Mouse (Mus musculus) large intestine, adult 2 months (tissue): ENCODE measurements at regions not wholly inside any gene's neighbourhood (a gene's known extent, or its start where the extent isn't known, plus 50 kb on each side); places are given as distances from the start of the nearest gene placed in this dataset.

ENCODE experiments used
- DNase-seq: peaks from one replicate; pipeline ENCODE4 v3.0.0-alpha.2; 2012; ENCODE audit warnings: low read depth, low spot score
- WGBS: fragments of 180-500 bp; shearing (Covaris S2); methylation state at CpG from one replicate; pipeline ENCODE4 v1.1.7; 2018; 5-methylcytosine and 5-hydroxymethylcytosine counted together

- 48% methylated on average over 3 of the region's 3 CpGs for WGBS
- DNase-seq = no peak
Observed at GRCm38 (mm10) chr9:116511450-116511849, 336.3 kb upstream of the Tgfbr2 start.

- no peak for DNase-seq
- WGBS = 80% methylated on average over 5 of the region's 5 CpGs
Observed at GRCm38 (mm10) chr9:116507756-116508155, 332.6 kb upstream of the Tgfbr2 start.

GRCm38 (mm10) chr9:116502831-116503230, 327.7 kb upstream of the Tgfbr2 start:
- 68% methylated on average over 5 of the region's 5 CpGs for WGBS
- no peak for DNase-seq

- DNase-seq = no peak
Observed at GRCm38 (mm10) chr9:116500951-116501350, 325.8 kb upstream of the Tgfbr2 start.

DNA sequence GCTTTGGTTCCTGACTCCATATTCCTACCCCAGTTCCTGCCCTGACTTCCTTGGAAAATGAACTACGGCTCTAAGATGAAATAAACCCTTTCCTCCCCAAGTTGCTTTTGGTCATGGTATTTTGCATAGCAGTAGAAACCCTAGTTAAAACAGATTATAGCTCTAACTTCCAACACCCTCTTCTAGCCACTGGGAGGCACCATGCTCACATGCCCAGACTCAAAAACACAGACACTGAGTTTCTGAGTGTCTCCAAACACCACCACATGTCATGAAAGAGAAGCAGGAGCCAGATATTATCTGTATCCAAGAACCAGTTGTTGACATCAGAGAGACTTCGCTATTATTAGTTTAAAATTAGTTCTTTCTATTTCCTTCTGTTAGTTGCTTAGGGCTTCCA, 316.1 kb upstream of the Tgfbr2 start:
- whole genome bisulfite sequencing = 92% methylated on average over 2 of the region's 2 CpGs
- no peak for DNase-seq

More at GRCm38 (mm10) chr9:116500951-116501350, 325.8 kb upstream of the Tgfbr2 start:
- WGBS = 85% methylated on average over 3 of the region's 3 CpGs

- 64% methylated on average over 4 of the region's 4 CpGs for WGBS
Observed at GRCm38 (mm10) chr9:116489787-116490186, 314.6 kb upstream of the Tgfbr2 start.

GRCm38 (mm10) chr9:116489273-116489672, 314.1 kb upstream of the Tgfbr2 start:
- WGBS = 81% methylated on average over 5 of the region's 5 CpGs
- no peak for DNase-seq

More at GRCm38 (mm10) chr9:116489787-116490186, 314.6 kb upstream of the Tgfbr2 start:
- no peak for DNase-seq

DNA sequence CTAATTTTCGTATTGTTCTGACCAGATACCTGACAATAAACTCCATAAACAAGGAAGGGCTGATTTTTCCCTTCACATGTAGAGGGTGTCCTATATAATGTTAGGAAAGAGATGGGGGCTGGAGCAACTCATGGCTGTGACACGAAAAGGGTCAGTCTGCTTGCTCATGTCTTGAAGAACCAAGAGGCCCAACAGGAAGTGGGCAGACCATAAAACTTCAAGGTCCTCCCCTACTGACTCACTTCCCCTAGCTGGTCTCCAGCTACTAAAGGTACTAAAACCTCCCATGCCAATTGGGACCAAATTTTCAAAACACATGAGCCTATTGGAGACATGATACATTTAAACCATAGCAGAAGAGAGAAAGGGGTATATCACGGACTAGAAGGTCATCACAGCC, 302.1 kb upstream of the Tgfbr2 start:
- DNase-seq = no peak
- WGBS = 64% methylated on average over 3 of the region's 3 CpGs

DNA sequence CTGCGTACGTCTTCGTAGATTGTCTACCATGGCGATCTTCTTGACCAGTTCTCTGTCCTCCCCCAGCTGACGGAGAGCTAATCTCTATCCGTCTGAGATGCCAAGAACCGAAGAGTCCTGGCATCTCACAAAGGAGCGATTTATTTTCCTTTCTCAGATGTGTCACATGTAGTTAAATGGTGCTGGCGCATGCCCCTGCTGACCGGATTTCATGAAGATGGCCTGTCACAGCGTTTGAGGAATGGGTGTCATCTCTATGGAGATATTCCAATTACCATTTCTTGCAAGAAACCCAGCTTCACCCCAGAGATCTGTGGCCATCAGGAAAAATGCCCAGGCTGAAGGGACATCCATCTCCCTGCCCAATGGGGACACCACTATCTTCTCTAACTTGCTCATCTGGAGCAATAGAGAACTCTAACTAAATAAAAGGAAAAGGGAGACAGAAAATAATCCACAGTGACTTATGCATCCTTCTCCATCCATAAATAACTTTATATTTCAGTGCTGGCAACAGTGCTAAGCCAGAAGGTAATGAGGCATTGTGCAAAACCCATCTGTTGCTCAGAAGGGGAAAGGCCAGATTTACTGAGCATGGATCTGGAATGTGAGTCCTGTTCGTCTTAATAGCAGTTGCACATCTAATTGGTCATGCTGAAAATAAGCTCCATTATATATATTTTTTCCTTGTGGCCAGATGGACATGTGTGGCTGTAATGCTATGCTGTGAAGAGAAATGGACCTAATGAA, 300.2 kb upstream of the Tgfbr2 start:
- DNase-seq = no peak
- WGBS = 84% methylated on average over 12 of the region's 12 CpGs

DNA sequence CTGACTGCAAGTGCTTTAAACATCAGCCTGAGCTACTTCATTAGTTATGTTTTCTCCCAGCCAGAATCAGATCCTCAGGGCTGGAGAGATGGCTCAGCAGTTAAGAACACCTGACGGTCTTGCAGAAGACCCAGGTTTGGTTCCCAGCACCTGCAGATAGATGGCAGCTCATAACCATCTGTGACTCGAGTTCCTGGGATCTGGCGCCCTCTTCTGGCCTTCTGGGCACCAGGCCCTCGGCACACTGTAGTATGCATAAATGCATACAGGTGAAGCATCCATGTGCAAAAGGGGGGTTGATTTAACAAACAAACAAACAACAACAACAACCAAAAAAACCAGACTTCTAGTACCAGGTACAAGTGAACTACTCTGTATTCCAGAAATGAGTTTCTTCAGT, 297.7 kb upstream of the Tgfbr2 start:
- DNase-seq = no peak
- 75% methylated on average over 4 of the region's 4 CpGs for WGBS

DNA sequence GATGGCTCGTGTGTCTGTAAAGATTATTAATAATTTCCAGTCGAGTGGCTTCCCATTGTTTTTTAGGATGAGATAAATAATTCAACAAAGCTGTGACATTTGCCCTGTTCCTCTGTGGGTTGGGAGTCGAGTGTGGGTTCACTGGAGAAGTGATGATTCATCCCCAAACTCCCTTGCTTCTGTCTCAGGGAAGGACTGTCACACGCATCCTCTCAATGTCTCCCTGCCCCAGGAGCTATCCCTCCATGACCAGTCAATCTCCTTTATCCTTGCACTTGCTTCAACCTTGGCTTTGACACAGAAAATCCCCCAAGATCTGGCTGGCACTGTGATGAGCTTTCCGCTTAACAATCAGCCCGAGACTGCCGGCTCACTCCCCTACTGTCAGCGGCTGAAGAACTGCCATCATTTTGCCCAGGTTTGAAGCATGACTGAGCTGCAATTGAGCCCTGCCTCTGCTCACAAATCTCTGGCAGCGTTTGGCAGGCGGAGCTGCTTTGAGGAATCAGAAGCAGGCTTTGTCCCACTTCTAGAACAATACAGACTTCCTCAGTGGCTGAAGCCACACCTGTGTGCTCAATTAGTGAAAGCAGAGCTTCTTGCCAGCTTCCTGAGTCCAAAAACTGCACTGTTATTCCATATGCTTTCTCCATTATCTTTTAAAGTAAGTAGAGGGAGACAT, 293.6 kb upstream of the Tgfbr2 start:
- WGBS = 50% methylated on average over 10 of the region's 10 CpGs
- no peak for DNase-seq

DNA sequence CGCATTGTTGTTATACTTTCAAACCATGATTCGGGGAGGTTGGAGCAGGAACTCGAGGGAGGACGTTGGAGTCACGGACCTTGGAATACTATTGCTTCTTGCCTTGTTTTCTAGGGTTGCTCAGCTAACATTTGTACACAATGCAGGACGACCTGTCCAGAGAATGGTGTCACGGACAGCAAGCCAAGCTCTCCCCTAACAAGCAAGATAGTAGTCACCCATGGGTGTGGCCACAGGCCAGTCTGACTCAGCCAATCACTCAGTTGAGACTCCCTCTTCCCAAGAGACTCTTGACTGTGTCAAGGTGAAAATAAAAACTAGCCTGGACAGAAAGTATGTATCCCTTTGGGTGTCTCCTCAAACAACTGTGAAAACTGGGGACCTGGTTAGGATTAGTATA, 291.2 kb upstream of the Tgfbr2 start:
- DNase-seq = no peak
- 85% methylated on average over 7 of the region's 7 CpGs for WGBS

DNA sequence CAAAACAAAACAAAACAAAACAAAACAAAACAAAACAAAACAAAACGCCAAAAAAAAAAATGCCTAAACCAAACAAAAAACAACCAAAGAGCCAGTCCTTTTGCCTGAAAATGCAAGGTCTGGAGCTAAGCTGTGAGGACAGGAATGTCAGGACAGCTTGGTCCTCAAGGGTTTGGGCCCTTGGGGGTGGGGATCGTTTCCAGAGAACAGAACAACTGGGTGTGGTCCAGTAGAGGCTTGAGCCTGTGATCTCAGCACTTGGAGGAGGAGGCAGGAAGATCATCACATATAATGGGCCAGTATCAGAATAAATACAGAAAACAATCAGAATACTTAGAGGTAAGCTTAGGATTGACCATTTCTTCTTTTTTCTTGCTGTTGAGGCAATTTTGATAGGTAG, 289.5 kb upstream of the Tgfbr2 start:
- DNase-seq = no peak
- 42% methylated on average over 2 of the region's 2 CpGs for WGBS

DNA sequence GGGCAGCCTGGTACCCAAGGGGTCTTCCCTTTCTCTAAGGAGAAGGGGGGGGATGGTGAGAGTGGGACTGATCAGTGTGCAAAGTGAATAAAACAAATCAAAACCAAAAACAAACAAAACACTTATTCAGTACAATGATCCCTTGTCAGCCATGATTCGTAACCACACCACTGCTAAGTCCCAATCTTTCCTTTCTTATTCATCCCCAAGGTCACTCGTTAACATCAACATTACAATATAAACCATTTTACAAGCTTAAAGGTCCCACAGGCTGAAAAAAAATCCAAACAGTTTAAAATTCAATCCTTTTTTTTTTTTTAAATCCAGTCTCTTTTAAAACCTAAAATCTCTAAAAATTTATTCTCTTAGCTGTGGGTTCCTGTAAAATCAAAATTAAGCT, 287.1 kb upstream of the Tgfbr2 start:
- 59% methylated on average over 2 of the region's 2 CpGs for WGBS
- no peak for DNase-seq

DNA sequence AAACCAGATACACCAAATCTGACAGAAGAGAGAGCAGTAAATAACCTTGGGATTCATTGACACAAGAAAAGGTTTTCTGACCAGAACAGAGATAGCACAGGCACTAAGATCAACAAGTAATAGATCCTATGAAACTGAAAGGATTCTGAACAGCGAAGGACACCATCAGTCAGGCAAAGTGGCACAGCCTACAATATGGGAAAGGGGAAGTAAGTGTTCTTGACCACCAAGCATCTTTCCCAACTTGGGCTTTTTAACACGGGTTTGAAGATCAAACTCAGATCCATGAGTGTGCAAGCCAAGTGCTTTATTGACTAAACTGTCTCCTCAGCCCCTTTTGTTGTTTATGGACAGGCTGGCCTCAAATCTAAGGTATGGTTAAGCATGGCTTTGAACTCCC, 284.9 kb upstream of the Tgfbr2 start:
- WGBS = 73% methylated on average over 2 of the region's 2 CpGs

GRCm38 (mm10) chr9:116452050-116452449, 276.9 kb upstream of the Tgfbr2 start:
- DNase-seq = no peak
- 83% methylated on average over 4 of the region's 4 CpGs for WGBS

More for the DNA sequence above, 284.9 kb upstream of the Tgfbr2 start:
- no peak for DNase-seq

DNA sequence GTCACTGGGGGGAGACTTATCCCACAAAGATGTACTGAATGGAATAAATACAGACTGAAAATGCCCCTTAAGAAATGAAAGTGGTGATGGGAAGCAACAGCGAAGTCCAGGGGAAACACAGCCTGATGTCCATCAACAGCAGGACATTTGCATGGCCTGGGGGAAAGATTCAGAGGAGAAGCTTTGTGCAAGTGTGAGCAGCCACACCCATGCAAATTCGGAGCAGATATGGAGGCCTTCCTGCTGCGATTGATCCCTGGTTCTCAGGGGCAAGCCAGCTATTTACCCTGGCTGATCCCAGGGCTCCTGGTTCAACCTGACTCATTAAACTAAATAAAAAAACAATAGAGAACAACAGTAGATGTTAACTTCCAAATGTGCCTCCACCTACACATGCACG, 275.7 kb upstream of the Tgfbr2 start:
- no peak for DNase-seq

DNA sequence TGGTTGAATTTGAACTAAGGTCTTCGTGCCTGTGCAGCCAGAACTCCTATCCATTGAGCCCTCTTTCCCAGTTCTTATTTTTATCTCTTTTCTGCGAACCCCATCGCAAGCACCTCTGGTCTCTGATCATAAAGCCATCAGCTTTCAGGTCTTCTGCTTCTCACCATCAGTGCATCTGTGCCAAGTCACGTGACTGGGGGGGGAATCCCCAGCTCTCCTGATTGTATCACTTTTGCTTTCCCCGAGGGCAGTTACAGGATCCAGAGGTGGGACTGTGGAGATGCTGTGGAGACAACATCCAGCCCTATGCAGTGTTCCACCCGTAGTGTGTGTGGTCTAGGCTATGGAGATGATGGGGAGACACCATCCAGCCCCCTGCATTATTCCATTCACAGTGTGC, 272.6 kb upstream of the Tgfbr2 start:
- no peak for DNase-seq
- WGBS = 72% methylated on average over 6 of the region's 6 CpGs

More for the DNA sequence above, 275.7 kb upstream of the Tgfbr2 start:
- WGBS = 67% methylated on average over 4 of the region's 4 CpGs

DNA sequence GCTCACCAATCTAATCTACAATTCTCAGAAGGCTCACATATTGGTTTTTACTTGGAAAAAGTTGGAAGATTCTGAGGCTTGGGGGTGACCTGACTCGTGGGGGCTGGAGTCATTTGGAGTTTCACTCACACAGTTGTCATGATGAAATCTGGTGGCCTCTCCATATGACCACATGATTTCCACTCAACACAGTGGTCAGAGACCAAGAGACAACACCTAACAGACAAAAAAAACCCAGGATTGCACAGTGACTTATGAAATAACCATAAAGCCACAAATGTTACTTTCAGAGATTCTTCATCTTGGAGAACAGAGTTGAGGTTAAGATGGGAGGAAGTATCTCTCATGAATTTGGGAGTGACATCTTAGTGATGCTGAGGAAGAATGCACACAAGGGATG, 263.4 kb upstream of the Tgfbr2 start:
- DNase-seq = no peak
- 74% methylated on average over 1 of the region's 1 CpGs for WGBS

- WGBS = 70% methylated on average over 1 of the region's 1 CpGs
Observed at GRCm38 (mm10) chr9:116434414-116434813, 259.3 kb upstream of the Tgfbr2 start.

GRCm38 (mm10) chr9:116429061-116429460, 253.9 kb upstream of the Tgfbr2 start:
- 92% methylated on average over 4 of the region's 4 CpGs for WGBS
- DNase-seq = no peak

More at GRCm38 (mm10) chr9:116434414-116434813, 259.3 kb upstream of the Tgfbr2 start:
- DNase-seq = no peak
